Mouse (Mus musculus): Measurements from ENCODE around the gene Exosc9. TPM values are rescaled to one million over a fixed set of nuclear protein-coding genes. Genes with fewer than 3 reads are reported as not detected.

The Exosc9 gene
- polyA plus RNA-seq, 1 experiment from 2014 or later, result 50.1 TPM

DNA sequence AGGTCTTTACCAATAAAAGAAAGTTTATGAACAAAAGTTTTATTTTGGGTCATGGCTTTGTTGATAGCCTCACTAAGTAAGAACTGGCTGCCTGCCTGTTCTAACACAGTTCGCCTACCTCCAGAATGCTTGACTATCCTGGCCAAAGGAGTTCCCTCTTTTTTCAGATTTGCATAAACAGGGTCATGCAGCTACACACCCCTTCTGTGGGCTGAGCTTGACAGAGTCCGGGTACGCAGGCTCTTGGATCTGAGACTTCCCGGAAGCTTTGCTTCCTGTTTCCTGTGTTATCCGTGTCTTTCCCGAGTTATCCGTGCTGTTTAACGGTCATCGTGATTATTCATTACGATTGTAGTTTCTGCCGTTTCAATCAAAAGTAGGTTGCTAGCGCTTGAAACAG, 16.4 kb upstream of the Exosc9 start:
- no peaks in the 10 kb centered on the region for H3K27me3 ChIP-seq (ENCODE audit: control insufficient read depth, insufficient read depth, low read length)
- H3K9ac ChIP-seq (ENCODE audit: low read length), result no peak overlapping the region
- 75% methylated on average over 12 of the region's 12 CpGs for WGBS
- H3K36me3 ChIP-seq (ENCODE audit: control insufficient read depth, insufficient read depth, low read length), result no peaks in the 10 kb centered on the region
- no peaks in the 10 kb centered on the region for H3K9me3 ChIP-seq (ENCODE audit: control insufficient read depth, low read length)
- H3K4me2 ChIP-seq (ENCODE audit: low read length), result no peak overlapping the region
- no peak for ATAC-seq (ENCODE audit: insufficient number of reproducible peaks, insufficient read depth, low FRiP score, low read depth)
- H3K4me3 ChIP-seq (ENCODE audit: control insufficient read depth in 1 of 2, insufficient read depth in 1 of 2, low read depth in 1 of 2, low read length in 2 of 2), result no peak overlapping the region
- H3K27ac ChIP-seq (replicated peaks in 1 of 2; ENCODE audit: control insufficient read depth in 1 of 2, insufficient read depth in 1 of 2, low read depth in 2 of 2, low read length in 2 of 2), result no peak overlapping the region
- peaks cover 11 to 19% of the 10 kb centered on the region in 2 experiments; a peak in 3 of 4 replicates for H3K4me1 ChIP-seq (ENCODE audit: control insufficient read depth in 2 of 2, insufficient read depth in 2 of 2, low read length in 2 of 2)

DNA sequence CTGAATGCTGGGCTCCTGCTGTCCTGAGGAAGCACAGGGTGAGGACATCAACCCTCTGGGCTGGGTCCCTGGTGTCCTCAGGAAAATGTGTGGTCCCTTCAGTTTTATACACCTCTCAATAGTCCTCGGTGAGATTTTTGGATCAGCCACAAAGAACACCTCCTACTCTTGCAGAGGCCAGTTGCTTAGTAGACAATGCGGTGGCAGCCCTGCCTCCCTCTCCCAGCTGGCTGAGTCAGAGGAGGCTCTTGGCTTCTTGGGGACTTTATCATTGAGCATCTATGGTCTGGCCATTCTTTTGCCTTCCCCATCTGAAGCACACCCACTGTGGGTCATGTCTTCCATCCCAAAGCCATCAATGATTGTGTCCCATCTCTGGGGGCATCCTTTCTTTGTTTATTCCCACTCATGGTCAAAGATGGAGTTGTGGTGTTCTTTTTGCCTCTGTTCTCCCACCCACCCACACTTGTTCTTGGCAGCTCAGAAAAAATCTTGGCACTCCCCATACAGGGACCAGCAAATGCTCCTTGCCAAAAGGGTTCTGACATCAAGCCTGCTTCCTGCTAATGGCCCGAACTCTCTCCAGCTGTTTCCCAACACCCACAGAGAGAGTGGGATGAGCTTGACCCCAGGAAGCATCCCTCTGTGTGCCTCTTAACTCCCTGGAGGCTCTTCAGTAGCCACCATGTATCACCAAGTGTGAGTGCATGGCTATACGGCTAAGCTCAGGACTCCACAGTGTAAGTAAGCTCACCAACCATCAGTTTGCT, 14.5 kb upstream of the Exosc9 start:
- 71% methylated on average over 4 of the region's 4 CpGs for WGBS
- H3K36me3 ChIP-seq (ENCODE audit: control insufficient read depth, insufficient read depth, low read length), result no peaks in the 10 kb centered on the region

DNA sequence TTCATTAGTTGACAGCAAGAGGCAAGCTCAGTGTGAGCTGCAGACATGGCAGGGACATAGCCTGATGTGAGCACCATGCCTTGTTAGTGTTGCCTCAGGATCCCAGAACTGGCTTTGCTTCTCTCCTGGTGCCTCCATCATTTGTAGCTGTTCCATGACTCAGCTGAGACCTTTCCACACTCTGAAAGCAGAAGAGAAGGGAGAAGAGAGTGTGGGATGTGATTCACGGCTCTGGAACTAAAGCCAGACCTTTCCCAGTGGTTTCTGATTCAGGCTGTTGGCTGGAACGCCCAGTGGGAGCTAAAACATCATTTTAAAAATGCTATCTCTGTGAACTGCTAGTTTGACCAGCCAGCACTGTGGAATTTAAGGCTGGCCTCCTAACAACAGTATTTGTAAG, 11.7 kb upstream of the Exosc9 start:
- 47% methylated on average over 2 of the region's 2 CpGs for WGBS
- Histone ChIP-seq H3K4me3 (ENCODE audit: control insufficient read depth in 1 of 2, insufficient read depth in 1 of 2, low read depth in 1 of 2, low read length in 2 of 2) (no peak overlapping the region), H3K4me2 (ENCODE audit: low read length) (no peak overlapping the region), H3K9me3 (ENCODE audit: control insufficient read depth, low read length) (no peaks in the 10 kb centered on the region), H3K27me3 (ENCODE audit: control insufficient read depth, insufficient read depth, low read length) (no peaks in the 10 kb centered on the region), H3K27ac (replicated peaks in 1 of 2; ENCODE audit: control insufficient read depth in 1 of 2, insufficient read depth in 1 of 2, low read depth in 2 of 2, low read length in 2 of 2) (no peak overlapping the region), H3K9ac (ENCODE audit: low read length) (no peak overlapping the region), H3K4me1 (ENCODE audit: control insufficient read depth in 2 of 2, insufficient read depth in 2 of 2, low read length in 2 of 2) (no peaks in the 10 kb centered on the region), H3K36me3 (ENCODE audit: control insufficient read depth, insufficient read depth, low read length) (no peaks in the 10 kb centered on the region)
- ATAC-seq (ENCODE audit: insufficient number of reproducible peaks, insufficient read depth, low FRiP score, low read depth), result no peak

More for the DNA sequence above, 14.5 kb upstream of the Exosc9 start:
- ATAC-seq (ENCODE audit: insufficient number of reproducible peaks, insufficient read depth, low FRiP score, low read depth), result no peak
- no peak overlapping the region for H3K4me3 ChIP-seq (ENCODE audit: control insufficient read depth in 1 of 2, insufficient read depth in 1 of 2, low read depth in 1 of 2, low read length in 2 of 2)
- H3K27me3 ChIP-seq (ENCODE audit: control insufficient read depth, insufficient read depth, low read length), result no peaks in the 10 kb centered on the region
- H3K27ac ChIP-seq (replicated peaks in 1 of 2; ENCODE audit: control insufficient read depth in 1 of 2, insufficient read depth in 1 of 2, low read depth in 2 of 2, low read length in 2 of 2), result no peak overlapping the region
- H3K9me3 ChIP-seq (ENCODE audit: control insufficient read depth, low read length), result no peaks in the 10 kb centered on the region
- no peak overlapping the region for H3K4me2 ChIP-seq (ENCODE audit: low read length)
- peaks cover 3 to 6% of the 10 kb centered on the region in 2 experiments; a peak in 2 of 4 replicates for H3K4me1 ChIP-seq (ENCODE audit: control insufficient read depth in 2 of 2, insufficient read depth in 2 of 2, low read length in 2 of 2)
- no peak overlapping the region for H3K9ac ChIP-seq (ENCODE audit: low read length)

DNA sequence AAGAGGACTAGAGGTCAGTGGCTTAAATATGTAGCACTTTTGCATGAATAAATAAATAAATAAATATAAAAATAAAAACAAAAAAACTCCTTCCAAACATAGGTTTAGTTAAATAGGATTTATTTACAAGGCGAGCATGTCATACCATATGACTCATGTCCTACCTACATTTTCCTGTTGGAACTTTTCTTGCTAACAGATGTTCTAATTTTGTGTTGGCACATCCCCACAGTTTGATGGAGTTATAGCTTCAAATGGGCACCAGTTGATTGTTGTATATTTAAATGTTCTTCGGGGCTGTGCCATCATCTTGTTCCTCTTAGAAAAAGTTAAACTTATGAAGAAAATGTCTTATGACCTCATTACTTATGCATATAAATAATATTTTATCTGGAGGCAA, 11.0 kb upstream of the Exosc9 start:
- Histone ChIP-seq H3K4me2 (ENCODE audit: low read length) (no peak overlapping the region), H3K9me3 (ENCODE audit: control insufficient read depth, low read length) (no peaks in the 10 kb centered on the region), H3K27me3 (ENCODE audit: control insufficient read depth, insufficient read depth, low read length) (no peaks in the 10 kb centered on the region), H3K4me1 (ENCODE audit: control insufficient read depth in 2 of 2, insufficient read depth in 2 of 2, low read length in 2 of 2) (no peaks in the 10 kb centered on the region), H3K36me3 (ENCODE audit: control insufficient read depth, insufficient read depth, low read length) (no peaks in the 10 kb centered on the region), H3K4me3 (ENCODE audit: control insufficient read depth in 1 of 2, insufficient read depth in 1 of 2, low read depth in 1 of 2, low read length in 2 of 2) (no peak overlapping the region), H3K9ac (ENCODE audit: low read length) (no peak overlapping the region), H3K27ac (replicated peaks in 1 of 2; ENCODE audit: control insufficient read depth in 1 of 2, insufficient read depth in 1 of 2, low read depth in 2 of 2, low read length in 2 of 2) (no peak overlapping the region)
- 75% methylated on average over 2 of the region's 2 CpGs for WGBS
- ATAC-seq (ENCODE audit: insufficient number of reproducible peaks, insufficient read depth, low FRiP score, low read depth), result no peak

DNA sequence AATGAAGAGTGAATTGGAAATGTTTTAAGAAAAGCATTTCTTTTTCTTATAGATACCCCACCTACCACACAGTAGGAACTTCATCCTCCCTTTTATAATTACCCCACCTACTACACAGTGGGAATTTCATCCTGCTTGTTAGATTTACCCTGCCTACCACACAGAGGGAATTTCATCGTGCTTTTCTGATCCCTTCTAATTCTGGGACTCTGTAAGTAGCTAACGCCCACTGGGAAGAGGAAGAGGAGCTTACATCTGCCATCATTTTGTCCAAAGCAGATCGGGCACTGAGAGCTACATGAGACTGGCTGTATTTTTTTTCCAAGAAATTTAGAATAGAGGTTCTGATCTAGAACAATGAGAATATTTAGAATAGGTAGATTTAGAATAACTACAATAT, 7.4 kb upstream of the Exosc9 start:
- H3K9ac ChIP-seq (ENCODE audit: low read length), result no peak overlapping the region
- H3K27ac ChIP-seq (replicated peaks in 1 of 2; ENCODE audit: control insufficient read depth in 1 of 2, insufficient read depth in 1 of 2, low read depth in 2 of 2, low read length in 2 of 2), result no peak overlapping the region
- H3K9me3 ChIP-seq (ENCODE audit: control insufficient read depth, low read length), result no peaks in the 10 kb centered on the region
- no peak overlapping the region for H3K4me3 ChIP-seq (ENCODE audit: control insufficient read depth in 1 of 2, insufficient read depth in 1 of 2, low read depth in 1 of 2, low read length in 2 of 2)
- H3K36me3 ChIP-seq (ENCODE audit: control insufficient read depth, insufficient read depth, low read length), result no peaks in the 10 kb centered on the region
- ATAC-seq (ENCODE audit: insufficient number of reproducible peaks, insufficient read depth, low FRiP score, low read depth), result no peak
- H3K27me3 ChIP-seq (ENCODE audit: control insufficient read depth, insufficient read depth, low read length), result no peaks in the 10 kb centered on the region
- 71% methylated on average over 3 of the region's 3 CpGs for WGBS
- H3K4me1 ChIP-seq (ENCODE audit: control insufficient read depth in 2 of 2, insufficient read depth in 2 of 2, low read length in 2 of 2), result no peaks in the 10 kb centered on the region
- H3K4me2 ChIP-seq (ENCODE audit: low read length), result no peak overlapping the region

DNA sequence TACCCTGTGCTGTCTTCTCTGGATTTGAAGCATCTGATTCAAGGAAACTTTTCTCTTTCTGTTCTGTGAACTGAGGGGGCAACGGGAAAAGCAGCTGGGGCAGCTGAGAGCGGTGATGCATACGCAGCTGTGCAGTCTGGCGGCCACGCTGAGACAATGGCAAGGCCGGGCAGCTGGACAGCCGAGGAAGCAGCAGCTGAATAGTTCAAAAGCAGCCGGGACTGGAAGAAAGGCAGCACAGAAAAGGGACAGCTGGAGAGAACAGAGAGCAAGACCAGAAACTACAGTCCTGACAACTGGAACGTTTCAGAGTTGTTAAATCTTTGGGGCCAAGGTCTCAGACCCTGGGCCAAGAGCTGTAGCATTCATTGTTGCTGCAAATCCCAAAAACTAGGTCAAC, 1.1 kb upstream of the Exosc9 start:
- peak overlapping the region; percentile 82 for H3K4me2 ChIP-seq (ENCODE audit: low read length)
- H3K4me3 ChIP-seq (ENCODE audit: control insufficient read depth in 1 of 2, insufficient read depth in 1 of 2, low read depth in 1 of 2, low read length in 2 of 2), result no peak overlapping the region
- no peak overlapping the region for H3K27ac ChIP-seq (replicated peaks in 1 of 2; ENCODE audit: control insufficient read depth in 1 of 2, insufficient read depth in 1 of 2, low read depth in 2 of 2, low read length in 2 of 2)
- no peak for ATAC-seq (ENCODE audit: insufficient number of reproducible peaks, insufficient read depth, low FRiP score, low read depth)
- peaks cover 26% of the 10 kb centered on the region for H3K36me3 ChIP-seq (ENCODE audit: control insufficient read depth, insufficient read depth, low read length)
- 0 out of 4 replicates have a peak, but pooled peaks cover 0 to 3% of the 10 kb centered on the region in 2 experiments for H3K4me1 ChIP-seq (ENCODE audit: control insufficient read depth in 2 of 2, insufficient read depth in 2 of 2, low read length in 2 of 2)
- 48% methylated on average over 9 of the region's 9 CpGs for WGBS
- H3K27me3 ChIP-seq (ENCODE audit: control insufficient read depth, insufficient read depth, low read length), result no peaks in the 10 kb centered on the region
- H3K9me3 ChIP-seq (ENCODE audit: control insufficient read depth, low read length), result no peaks in the 10 kb centered on the region
- H3K9ac ChIP-seq (ENCODE audit: low read length), result no peak overlapping the region

DNA sequence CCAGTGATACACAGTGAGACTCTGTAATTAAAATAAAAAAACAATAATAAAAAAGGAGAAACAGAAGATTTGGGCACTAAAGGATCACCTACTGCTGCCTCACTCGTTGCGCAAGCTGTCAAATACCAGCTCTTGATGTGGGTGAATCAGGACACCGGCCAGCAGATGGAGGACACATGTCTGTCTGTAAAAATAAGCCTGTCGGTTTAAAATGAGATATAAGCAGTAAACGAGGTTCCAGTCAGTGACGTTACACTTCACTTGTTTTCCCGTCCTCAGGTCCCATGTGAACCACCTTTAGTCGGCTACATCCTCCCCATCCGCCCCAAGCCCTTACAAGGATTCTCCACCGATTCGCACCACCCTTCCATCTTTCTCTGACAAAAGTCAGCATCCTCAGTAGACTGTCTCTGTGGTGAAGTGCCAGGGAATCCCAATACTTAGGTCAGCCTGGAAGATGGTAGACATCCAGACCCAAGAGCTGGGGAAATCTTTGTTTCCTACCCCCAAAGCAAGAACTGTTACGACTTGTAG, 488 bp upstream of the Exosc9 start:
- 0 out of 4 replicates have a peak, but pooled peaks cover 0 to 3% of the 10 kb centered on the region in 2 experiments for H3K4me1 ChIP-seq (ENCODE audit: control insufficient read depth in 2 of 2, insufficient read depth in 2 of 2, low read length in 2 of 2)
- peaks cover 32% of the 10 kb centered on the region for H3K36me3 ChIP-seq (ENCODE audit: control insufficient read depth, insufficient read depth, low read length)
- H3K27me3 ChIP-seq (ENCODE audit: control insufficient read depth, insufficient read depth, low read length), result no peaks in the 10 kb centered on the region
- H3K4me2 ChIP-seq (ENCODE audit: low read length), result peak overlapping the region; percentile 82
- no peaks in the 10 kb centered on the region for H3K9me3 ChIP-seq (ENCODE audit: control insufficient read depth, low read length)
- WGBS, result 15% methylated on average over 12 of the region's 12 CpGs
- no peak for ATAC-seq (ENCODE audit: insufficient number of reproducible peaks, insufficient read depth, low FRiP score, low read depth)
- H3K27ac ChIP-seq (replicated peaks in 1 of 2; ENCODE audit: control insufficient read depth in 1 of 2, insufficient read depth in 1 of 2, low read depth in 2 of 2, low read length in 2 of 2), result no peak overlapping the region
- H3K9ac ChIP-seq (ENCODE audit: low read length), result peak overlapping the region; percentile 82
- peak overlapping the region; percentile 79 to 82 for H3K4me3 ChIP-seq (ENCODE audit: control insufficient read depth in 1 of 2, insufficient read depth in 1 of 2, low read depth in 1 of 2, low read length in 2 of 2)
